Mouse (Mus musculus): Measurements from ENCODE around the gene Hist1h2aa.
A peak's percentile ranks its signal among the peaks of the same experiment; 100 is the strongest.

DNA sequence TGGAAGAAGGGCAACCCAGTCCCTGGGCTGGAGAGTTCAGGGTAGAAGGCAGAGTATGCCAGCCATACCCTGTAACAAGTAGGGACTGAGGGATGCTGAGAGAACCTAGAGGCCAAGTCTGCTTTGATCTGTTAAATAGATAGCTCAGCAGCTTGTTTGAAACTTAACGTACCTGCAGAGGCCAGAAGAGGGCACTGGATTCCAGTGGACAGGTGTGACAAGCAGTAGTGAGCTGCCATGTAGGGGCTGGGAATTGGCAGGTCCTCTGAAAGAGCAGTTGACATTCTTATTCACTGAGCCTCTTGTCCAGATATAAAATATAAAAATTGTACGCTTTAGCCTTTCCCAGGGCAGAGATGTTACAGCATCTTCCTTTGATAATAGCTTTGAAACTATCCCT is 8.6 kb downstream of the Hist1h2aa start:
- TF ChIP-seq CTCF (conservative IDR thresholded peaks at IDR 0.05 in 1 of 2, IDR thresholded peaks at IDR 0.05 in 1 of 2; ENCODE audit: low read depth in 2 of 2, low read length in 2 of 2) (peak; percentile 15 to 57; a peak in 2 of 4 replicates), UBTF (IDR thresholded peaks at IDR 0.05; ENCODE audit: low read depth, low read length) (no peak), CHD1 (IDR thresholded peaks at IDR 0.05; ENCODE audit: low read depth, low read length) (no peak), EP300 (IDR thresholded peaks at IDR 0.05; ENCODE audit: low read length) (no peak), SMC3 (IDR thresholded peaks at IDR 0.05; ENCODE audit: low read depth, low read length) (peak; percentile 47), HCFC1 (IDR thresholded peaks at IDR 0.05; ENCODE audit: low read depth, low read length) (no peak), POLR2A (IDR thresholded peaks at IDR 0.05; ENCODE audit: low read depth, low read length) (no peak), ELF1 (IDR thresholded peaks at IDR 0.05; ENCODE audit: low read depth, low read length) (no peak), TCF12 (IDR thresholded peaks at IDR 0.05; ENCODE audit: low read depth, low read length) (no peak), USF1 (IDR thresholded peaks at IDR 0.05; ENCODE audit: low read depth, low read length) (no peak), E2F4 (IDR thresholded peaks at IDR 0.05; ENCODE audit: insufficient replicate concordance, low read depth, low read length) (no peak), KAT2A (IDR thresholded peaks at IDR 0.05; ENCODE audit: insufficient replicate concordance, low read length) (no peak), ZKSCAN1 (IDR thresholded peaks at IDR 0.05; ENCODE audit: borderline replicate concordance, low read depth, low read length) (no peak), MXI1 (IDR thresholded peaks at IDR 0.05; ENCODE audit: low read depth, low read length) (no peak)

All from CH12.LX (cell line).